Mouse (Mus musculus) C2C12 (cell line): Measurements from ENCODE around the gene Ano7. TPM values are rescaled to one million over a fixed set of nuclear protein-coding genes. Genes with fewer than 3 reads are reported as not detected.
"Not testable (repeated sequence)": the region's sequence is repeated elsewhere in the genome, so short reads cannot be mapped to it uniquely, and the experiment has no call there.

Experiments used
- H3K27me3 ChIP-seq: one replicate; pipeline ENCODE4 v1.6.1; 2011; ENCODE audit not compliant: control insufficient read depth, insufficient read depth, insufficient read length
- H3K36me3 ChIP-seq: one replicate; pipeline ENCODE4 v1.6.1; 2011; ENCODE audit not compliant: control insufficient read depth, insufficient read depth
- H3K4me3 ChIP-seq: one replicate; pipeline ENCODE4 v1.5.1; 2011; ENCODE audit warnings: mild to moderate bottlenecking, control low read depth; ENCODE audit not compliant: poor library complexity, insufficient read depth, severe bottlenecking
- H3K79me2 ChIP-seq: one replicate; pipeline ENCODE4 v1.6.1; 2011; ENCODE audit not compliant: control insufficient read depth, insufficient read depth
- H3K79me3 ChIP-seq: one replicate; pipeline ENCODE4 v1.6.1; 2011; ENCODE audit warnings: low read depth, control low read depth
- H3ac ChIP-seq: one replicate; pipeline ENCODE3; 2011; ENCODE audit warnings: low read depth; ENCODE audit not compliant: control insufficient read depth, insufficient read length
- CEBPB ChIP-seq: IDR thresholded peaks from one replicate; pipeline ENCODE4 v1.6.1; 2011; ENCODE audit warnings: low read depth, mild to moderate bottlenecking, control low read depth, moderate library complexity
- CTCF ChIP-seq: IDR thresholded peaks from one replicate; pipeline ENCODE4 v1.5.1; 2011; ENCODE audit not compliant: control insufficient read depth, insufficient read depth, insufficient read length
- FOSL1 ChIP-seq: IDR thresholded peaks from one replicate; pipeline ENCODE4 v1.8.0; 2011; ENCODE audit warnings: mild to moderate bottlenecking, low read length; ENCODE audit not compliant: poor library complexity, insufficient read depth, severe bottlenecking
- MAX ChIP-seq: IDR thresholded peaks from one replicate; pipeline ENCODE4 v1.6.1; 2011; ENCODE audit warnings: mild to moderate bottlenecking, control low read depth
- MYOD1 ChIP-seq: IDR thresholded peaks from one replicate; pipeline ENCODE4 v1.6.1; 2011; ENCODE audit warnings: low read depth; ENCODE audit not compliant: control insufficient read depth, insufficient read length
- MYOG ChIP-seq: IDR thresholded peaks from one replicate; pipeline ENCODE4 v1.6.1; 2011; ENCODE audit not compliant: control insufficient read depth, insufficient read length; ENCODE audit errors: extremely low read depth
- USF1 ChIP-seq: IDR thresholded peaks from one replicate; pipeline ENCODE4 v1.6.1; 2011; ENCODE audit warnings: low read depth, mild to moderate bottlenecking, control low read depth, moderate library complexity
- polyA plus RNA-seq: library from polyadenylated mRNA; unstranded; fragments of >200 nt; fragmentation: generic; extraction: Trizol; gene quantifications from one replicate; pipeline ENCODE4 v1.2.1, GENCODE M21; 2012; ENCODE audit warnings: missing spikeins

Ano7 gene
- polyA plus RNA-seq, 1 experiment, result 0.05 TPM

- H3ac ChIP-seq, result no peak overlapping the region
- H3K79me3 ChIP-seq, result peaks cover 23% of the 10 kb centered on the region
- TF ChIP-seq FOSL1 (no peak), MYOD1 (no peak), MYOG (no peak), MAX (no peak), USF1 (no peak), CEBPB (no peak), CTCF (no peak)
- H3K79me2 ChIP-seq, result peaks cover 46% of the 10 kb centered on the region
- H3K27me3 ChIP-seq, result no peaks in the 10 kb centered on the region
- H3K4me3 ChIP-seq, result no peak overlapping the region
- H3K36me3 ChIP-seq, result peaks cover 92% of the 10 kb centered on the region
Observed at GRCm38 (mm10) chr1:93432087-93432486, 58.4 kb downstream of the Ano7 start.

- H3ac ChIP-seq, result no peak overlapping the region
- H3K36me3 ChIP-seq, result peaks cover 84% of the 10 kb centered on the region
- peaks cover 51% of the 10 kb centered on the region for H3K79me3 ChIP-seq
- H3K4me3 ChIP-seq, result no peak overlapping the region
- no peaks in the 10 kb centered on the region for H3K27me3 ChIP-seq
- TF ChIP-seq MYOD1, result no peak
- no peak for TF ChIP-seq USF1
- no peak for TF ChIP-seq MYOG
- no peak for TF ChIP-seq MAX
- no peak for TF ChIP-seq CTCF
- TF ChIP-seq CEBPB, result no peak
- TF ChIP-seq FOSL1, result no peak
- peaks cover 84% of the 10 kb centered on the region for H3K79me2 ChIP-seq
Observed at GRCm38 (mm10) chr1:93439321-93439720, 65.6 kb downstream of the Ano7 start.

- H3ac ChIP-seq, result peak overlapping the region; percentile 82
- H3K4me3 ChIP-seq, result peak overlapping the region; percentile 63
- peaks cover 54% of the 10 kb centered on the region for H3K79me3 ChIP-seq
- H3K36me3 ChIP-seq, result peaks cover 39% of the 10 kb centered on the region
- TF ChIP-seq MYOD1, result no peak
- no peak for TF ChIP-seq CTCF
- no peak for TF ChIP-seq CEBPB
- no peak for TF ChIP-seq MAX
- TF ChIP-seq MYOG, result no peak
- TF ChIP-seq FOSL1, result no peak
- TF ChIP-seq USF1, result no peak
- no peaks in the 10 kb centered on the region for H3K27me3 ChIP-seq
- H3K79me2 ChIP-seq, result peaks cover 92% of the 10 kb centered on the region
Observed at GRCm38 (mm10) chr1:93444405-93445110, 70.8 kb downstream of the Ano7 start.

GRCm38 (mm10) chr1:93445111-93445821 is 71.5 kb downstream of the Ano7 start:
- Histone ChIP-seq H3K27me3 (no peaks in the 10 kb centered on the region), H3ac (peak overlapping the region; percentile 82), H3K36me3 (peaks cover 32% of the 10 kb centered on the region), H3K79me2 (peaks cover 94% of the 10 kb centered on the region), H3K4me3 (peak overlapping the region; percentile 63), H3K79me3 (peaks cover 52% of the 10 kb centered on the region)
- no peak for TF ChIP-seq FOSL1
- TF ChIP-seq CEBPB, result no peak
- no peak for TF ChIP-seq MAX

- Histone ChIP-seq H3ac (peak overlapping the region; percentile 40), H3K79me3 (peaks cover 49% of the 10 kb centered on the region), H3K79me2 (peaks cover 94% of the 10 kb centered on the region), H3K27me3 (no peaks in the 10 kb centered on the region), H3K36me3 (peaks cover 27% of the 10 kb centered on the region), H3K4me3 (peak overlapping the region; percentile 63)
- TF ChIP-seq MYOD1 (no peak), MAX (no peak), CEBPB (no peak), MYOG (no peak), USF1 (no peak), CTCF (no peak), FOSL1 (no peak)
Observed at GRCm38 (mm10) chr1:93445822-93446162, 72.1 kb downstream of the Ano7 start.

- H3K36me3 ChIP-seq, H3K4me3 ChIP-seq, H3ac ChIP-seq, H3K27me3 ChIP-seq: not testable (repeated sequence)
- Histone ChIP-seq H3K79me3 (peaks cover 22% of the 10 kb centered on the region), H3K79me2 (peaks cover 89% of the 10 kb centered on the region)
Observed at GRCm38 (mm10) chr1:93450118-93450517, 76.4 kb downstream of the Ano7 start.
